Mouse (Mus musculus) kidney, postnatal 25 days (tissue): ENCODE results near the gene Scn1a.
A peak's percentile ranks its signal among the peaks of the same experiment; 100 is the strongest.

Experiments used
- DNase-seq, 2 experiments: peaks; one replicate each; pipeline ENCODE4 v3.0.0; 2021; ENCODE audit warnings: mixed read lengths in 2 of 2

The Scn1a gene

GRCm38 (mm10) chr2:66440711-66441110, at the start of gene Scn1a:
TSS of gene Scn1a (minus strand) at chr2:66440840.
- DNase-seq: no peak

- no peak for DNase-seq
These were observed 37.8 kb upstream of the Scn1a start for GRCm38 (mm10) chr2:66478395-66478794.

DNA sequence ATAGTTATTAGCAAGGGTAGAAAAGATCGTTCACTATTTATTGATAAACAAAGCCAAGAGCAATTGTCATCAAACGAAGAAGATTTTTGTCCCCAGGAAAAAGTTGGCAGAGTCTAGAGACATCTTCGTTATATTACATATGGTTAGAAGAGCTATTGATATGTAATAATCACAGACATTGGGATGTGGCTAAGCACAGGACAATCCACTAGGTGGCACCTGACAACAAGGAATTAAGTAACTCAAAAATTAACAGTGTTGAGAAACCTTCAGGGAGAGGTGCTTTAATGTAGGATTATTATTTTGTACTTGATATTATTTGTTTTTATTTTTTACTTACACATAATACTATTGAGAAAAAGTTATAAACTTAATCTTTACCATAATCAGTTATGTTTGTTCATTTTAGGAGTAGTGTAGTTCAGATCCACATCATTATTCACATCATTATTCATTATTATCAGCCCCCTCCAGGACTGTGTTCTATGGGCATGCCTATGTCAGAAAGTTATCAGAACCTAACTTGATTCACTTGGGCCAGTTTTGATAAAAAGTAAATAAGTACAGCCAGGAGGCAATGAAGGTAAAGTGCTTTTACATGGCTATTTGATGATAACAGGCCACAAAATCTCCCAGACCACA, 32.7 kb upstream of the Scn1a start:
- DNase-seq: peak in 1 of 2 experiments; percentile 29

DNA sequence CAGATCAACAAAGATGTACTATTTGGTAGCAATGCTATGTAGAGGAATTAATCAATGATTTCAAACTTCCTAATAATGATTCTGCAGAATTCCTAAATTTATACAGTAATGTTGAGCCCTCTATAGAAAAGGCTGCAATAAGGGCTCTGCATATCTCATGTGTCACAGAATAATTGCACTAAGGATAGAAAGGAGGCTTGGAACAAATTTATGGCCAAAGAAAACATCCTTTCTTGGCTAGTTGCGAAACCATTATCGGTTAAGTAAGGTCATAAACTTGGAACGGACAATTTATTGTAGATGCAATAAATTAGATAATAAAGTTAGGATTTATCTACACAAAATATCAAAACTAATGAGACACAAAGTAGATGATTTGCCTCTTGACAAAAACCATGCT, 24.8 kb upstream of the Scn1a start:
- DNase-seq: no peak

DNA sequence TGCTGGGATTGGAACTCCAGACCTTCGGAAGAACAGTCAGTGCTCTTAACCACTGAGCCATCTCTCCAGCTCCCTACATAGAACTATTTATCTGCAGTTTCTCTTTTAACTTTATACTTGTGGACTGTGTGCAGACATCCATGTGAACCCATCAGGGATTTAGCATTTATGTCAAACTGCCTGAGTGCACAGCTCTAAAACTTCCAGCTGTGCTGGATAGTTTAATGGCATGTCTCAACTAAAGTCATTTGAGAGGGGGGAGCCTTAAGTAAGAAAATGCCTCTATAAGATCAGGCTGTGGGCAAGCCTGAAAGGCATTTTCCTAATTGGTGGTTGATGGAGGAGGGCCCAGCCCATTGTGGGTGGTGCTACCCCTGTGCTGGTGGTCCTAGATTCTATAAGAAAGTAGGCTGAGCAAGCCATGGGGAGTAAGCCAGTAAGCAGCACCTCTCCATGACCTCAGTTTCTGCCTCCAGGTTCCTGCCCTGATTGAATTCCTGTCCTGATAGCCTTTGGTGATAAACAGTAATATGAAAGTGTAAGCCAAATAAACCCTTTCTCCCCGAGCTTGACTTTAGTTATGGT, 24.3 kb upstream of the Scn1a start:
- DNase-seq: no peak

DNA sequence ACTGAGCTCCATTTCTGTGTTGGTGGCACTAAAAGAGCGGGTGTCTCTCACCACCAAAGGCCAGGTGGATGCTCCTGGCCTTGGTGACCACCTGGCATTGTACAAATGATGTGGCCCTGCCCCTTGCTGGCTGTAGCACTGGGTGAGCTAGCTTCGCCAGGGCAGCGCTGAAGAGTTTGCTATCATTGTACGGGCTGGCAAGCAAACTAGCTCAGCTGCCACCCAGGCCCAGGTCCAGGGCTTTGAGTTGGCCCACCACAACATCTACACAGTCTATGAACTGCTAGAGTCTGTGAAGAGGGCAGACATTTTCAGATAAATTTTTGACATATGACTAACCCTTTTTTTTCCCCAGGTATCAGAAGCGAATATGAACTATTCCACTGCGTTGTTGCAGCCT, 23.3 kb upstream of the Scn1a start:
- DNase-seq: no peak

GRCm38 (mm10) chr2:66462458-66462857, 21.8 kb upstream of the Scn1a start:
- no peak for DNase-seq

DNA sequence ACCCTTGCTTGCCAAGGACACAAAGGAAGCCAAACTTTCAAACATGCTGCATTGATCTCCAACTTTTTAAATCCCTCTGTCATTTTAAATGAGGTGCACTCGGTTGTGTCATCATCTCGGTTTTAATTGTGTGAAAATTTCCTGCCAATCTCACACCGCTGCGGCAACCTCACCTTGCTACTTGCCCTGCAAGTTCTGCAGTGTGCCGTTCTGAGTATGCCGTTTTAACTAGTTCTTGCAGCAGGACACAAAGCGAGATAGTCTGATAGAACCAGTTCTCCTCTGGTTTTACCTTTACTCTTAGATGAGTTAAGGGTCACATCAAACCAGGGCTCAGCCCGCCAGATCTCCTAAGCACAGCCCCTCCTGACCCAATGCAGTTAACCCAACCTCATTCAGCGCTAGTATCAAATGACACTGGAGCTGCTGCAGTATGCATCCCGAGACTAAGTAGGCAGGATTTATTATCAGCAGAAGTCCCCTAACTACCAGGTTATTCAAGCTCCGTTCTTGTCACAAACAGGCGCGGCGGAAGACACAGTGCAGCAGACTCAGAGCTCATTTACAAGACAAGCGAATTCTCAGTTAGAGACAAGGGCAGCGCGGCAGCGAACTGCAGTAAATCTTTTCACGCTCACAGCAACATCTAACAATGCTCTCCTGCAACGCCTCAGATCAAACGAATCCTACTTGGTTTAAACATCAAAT, 722 bp downstream of the Scn1a start:
- no peak for DNase-seq

GRCm38 (mm10) chr2:66436286-66436685, 4.4 kb downstream of the Scn1a start:
- no peak for DNase-seq

DNA sequence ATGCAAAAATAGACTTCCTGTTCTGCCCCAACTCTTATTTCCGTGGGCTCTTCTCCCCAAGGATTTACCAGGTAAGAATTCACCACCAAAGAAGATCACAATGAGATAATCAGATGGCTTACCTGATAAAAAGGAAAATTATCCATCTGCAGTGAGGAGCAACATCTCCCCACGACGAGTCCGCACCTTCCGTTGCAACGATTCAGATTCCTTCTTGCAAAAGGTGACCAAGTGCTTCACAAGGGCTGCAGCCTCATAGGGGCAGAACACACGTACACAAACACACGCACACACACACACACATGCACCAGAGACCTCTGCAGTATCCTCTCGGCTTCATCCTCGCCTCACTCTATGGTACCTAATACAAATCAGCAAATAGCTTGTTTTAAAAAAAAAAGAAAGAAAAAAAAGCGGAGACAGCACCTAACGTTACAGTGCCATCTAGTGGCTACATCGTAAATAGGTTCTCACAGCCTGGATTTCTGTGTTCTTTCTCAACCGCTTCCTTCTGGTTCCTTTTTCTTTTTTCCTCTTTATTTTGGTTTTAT, 30.8 kb downstream of the Scn1a start:
- peak in 1 of 2 experiments; percentile 59 for DNase-seq

DNA sequence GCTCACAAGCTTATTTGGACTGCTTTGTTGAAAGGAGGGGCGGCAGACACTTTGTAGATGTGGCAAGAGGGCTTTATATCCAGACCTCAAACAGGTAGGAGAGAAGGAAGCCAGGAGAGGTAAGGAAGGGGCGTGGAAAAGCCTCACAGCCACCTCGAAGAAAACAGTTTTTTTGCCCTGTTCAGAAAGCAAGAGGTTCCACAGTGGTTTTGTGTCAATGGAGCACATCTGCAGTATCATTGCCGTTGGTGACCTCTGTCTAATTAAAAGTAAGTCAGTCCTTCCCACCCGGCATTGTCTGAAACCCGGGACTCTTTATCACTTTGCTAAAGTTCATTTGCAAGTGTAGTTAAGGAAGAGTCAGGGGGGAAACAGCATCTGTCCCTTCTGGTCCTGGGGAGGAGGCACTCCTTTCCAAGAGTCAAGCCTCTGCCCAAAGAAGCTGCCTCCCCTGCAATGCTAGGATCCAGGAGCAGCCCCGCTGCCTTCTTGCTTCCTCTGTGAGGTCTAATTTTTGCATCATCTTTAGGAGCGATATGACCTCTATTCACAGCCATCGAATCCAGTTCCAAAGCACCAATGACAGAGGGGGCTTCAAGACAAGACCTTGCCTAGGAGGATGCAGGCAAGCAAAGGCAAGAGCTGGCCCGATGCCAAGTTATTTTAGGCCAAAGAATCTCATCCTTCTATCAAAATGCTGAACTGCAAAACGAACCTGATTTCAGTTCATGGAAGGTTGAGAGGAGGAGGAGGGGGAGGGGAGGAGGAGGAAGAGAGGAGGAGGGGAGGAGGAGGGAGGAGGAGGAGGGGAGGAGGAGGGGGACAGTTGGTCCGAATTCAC, 31.5 kb downstream of the Scn1a start:
- DNase-seq: peak in 1 of 2 experiments; percentile 34

GRCm38 (mm10) chr2:66408456-66408855, 32.2 kb downstream of the Scn1a start:
- DNase-seq: no peak

GRCm38 (mm10) chr2:66392586-66392985, 48.1 kb downstream of the Scn1a start:
- no peak for DNase-seq

DNA sequence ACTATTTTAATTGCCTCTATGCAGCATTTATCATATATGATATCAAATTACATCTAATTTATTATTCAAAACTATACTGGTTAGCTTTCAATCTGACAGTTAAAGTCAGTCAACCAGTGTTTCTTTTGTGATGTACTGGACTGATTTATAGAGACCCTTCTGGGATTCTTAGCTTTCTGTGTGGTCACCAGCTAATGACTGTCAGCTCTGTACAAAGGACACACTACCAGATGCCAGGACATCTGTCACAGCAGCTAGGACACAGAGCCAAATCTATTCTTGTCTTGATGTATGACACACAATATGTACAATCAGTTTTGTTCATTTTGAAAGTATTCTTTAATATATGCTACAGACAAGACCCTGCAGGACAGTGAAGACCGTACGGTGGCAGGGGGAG, 72.7 kb downstream of the Scn1a start:
- DNase-seq: no peak

- DNase-seq: no peak
These were observed 90.0 kb downstream of the Scn1a start for GRCm38 (mm10) chr2:66350590-66350989.

- no peak for DNase-seq
These were observed 94.0 kb downstream of the Scn1a start for GRCm38 (mm10) chr2:66346622-66347021.

GRCm38 (mm10) chr2:66346181-66346580, 94.5 kb downstream of the Scn1a start:
- DNase-seq: no peak

GRCm38 (mm10) chr2:66337406-66337805, 103.2 kb downstream of the Scn1a start:
- DNase-seq: no peak

DNA sequence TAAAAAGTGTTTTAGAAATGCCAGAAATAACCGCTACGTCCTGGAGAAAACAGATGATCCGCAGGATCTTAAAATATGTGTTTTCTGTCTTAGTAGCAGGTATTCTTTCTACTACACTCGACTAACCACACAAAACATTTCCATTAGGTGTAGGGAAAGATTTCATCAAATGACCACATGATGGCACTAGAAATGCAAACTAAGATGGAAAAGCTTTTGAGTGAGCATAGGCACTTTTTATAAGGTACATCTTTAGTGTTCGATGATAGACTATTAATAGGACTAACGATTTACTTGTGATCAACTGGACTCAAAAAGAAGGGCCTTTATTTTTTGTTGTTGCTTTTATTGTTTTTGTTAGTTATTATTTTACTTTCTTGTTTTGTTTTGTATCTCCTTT, 104.2 kb downstream of the Scn1a start:
- DNase-seq: no peak

GRCm38 (mm10) chr2:66272551-66272950, 168.1 kb downstream of the Scn1a start:
- DNase-seq: no peak

GRCm38 (mm10) chr2:66256220-66257131, 184.2 kb downstream of the Scn1a start, which contains the start of gene Ttc21b:
TSS of gene Ttc21b (minus strand) at chr2:66256617.
- DNase-seq: peak; percentile 99

GRCm38 (mm10) chr2:66244013-66244412, 196.6 kb downstream of the Scn1a start:
- no peak for DNase-seq
